Mouse (Mus musculus): ENCODE results near the gene Rybp. TPM values are rescaled to one million over a fixed set of nuclear protein-coding genes. Genes with fewer than 3 reads are reported as not detected.

The Rybp gene
- polyA plus RNA-seq, 2 experiments, result 17.2 to 59.0 TPM

GRCm38 (mm10) chr6:100186789-100187188, 100.5 kb downstream of the Rybp start:
- Histone ChIP-seq H3K4me3 (replicated peaks; ENCODE audit: low read length) (no peak overlapping the region), H3K9me3 (ENCODE audit: control insufficient read depth, low read length) (no peaks in the 10 kb centered on the region), H3K27me3 (ENCODE audit: control insufficient read depth, insufficient read depth, low read length) (no peaks in the 10 kb centered on the region), H3K27ac (replicated peaks; ENCODE audit: low read depth, low read length) (no peak overlapping the region), H3K4me2 (replicated peaks; ENCODE audit: low read depth, low read length, severe bottlenecking) (no peak overlapping the region), H3K4me1 (ENCODE audit: control insufficient read depth, insufficient read depth, low read length) (peaks cover 6% of the 10 kb centered on the region; the same call in 1 of the 2 replicates), H3K36me3 (ENCODE audit: control insufficient read depth, insufficient read depth, low read length) (no peaks in the 10 kb centered on the region), H3K9ac (ENCODE audit: low read depth, low read length, severe bottlenecking) (no peak overlapping the region)
- 60% methylated on average over 11 of the region's 11 CpGs for WGBS
- DNase-seq (ENCODE audit: low spot score), result no peak
- ATAC-seq (ENCODE audit: low FRiP score, low read depth), result no peak
- no peak for TF ChIP-seq POLR2A (IDR thresholded peaks at IDR 0.05; ENCODE audit: borderline replicate concordance, extremely low read depth, insufficient read depth, insufficient read length)

GRCm38 (mm10) chr6:100185524-100185923, 101.8 kb downstream of the Rybp start:
- Histone ChIP-seq H3K4me2 (replicated peaks; ENCODE audit: low read depth, low read length, severe bottlenecking) (no peak overlapping the region), H3K4me3 (replicated peaks; ENCODE audit: low read length) (no peak overlapping the region), H3K27me3 (ENCODE audit: control insufficient read depth, insufficient read depth, low read length) (no peaks in the 10 kb centered on the region), H3K36me3 (ENCODE audit: control insufficient read depth, insufficient read depth, low read length) (no peaks in the 10 kb centered on the region), H3K9ac (ENCODE audit: low read depth, low read length, severe bottlenecking) (no peak overlapping the region), H3K4me1 (ENCODE audit: control insufficient read depth, insufficient read depth, low read length) (peaks cover 6% of the 10 kb centered on the region; the same call in 1 of the 2 replicates), H3K9me3 (ENCODE audit: control insufficient read depth, low read length) (no peaks in the 10 kb centered on the region), H3K27ac (replicated peaks; ENCODE audit: low read depth, low read length) (no peak overlapping the region)
- DNase-seq (ENCODE audit: low spot score) (no peak), ATAC-seq (ENCODE audit: low FRiP score, low read depth) (no peak)
- 17% methylated on average over 1 of the region's 1 CpGs for WGBS
- TF ChIP-seq POLR2A (IDR thresholded peaks at IDR 0.05; ENCODE audit: borderline replicate concordance, extremely low read depth, insufficient read depth, insufficient read length), result no peak

DNA sequence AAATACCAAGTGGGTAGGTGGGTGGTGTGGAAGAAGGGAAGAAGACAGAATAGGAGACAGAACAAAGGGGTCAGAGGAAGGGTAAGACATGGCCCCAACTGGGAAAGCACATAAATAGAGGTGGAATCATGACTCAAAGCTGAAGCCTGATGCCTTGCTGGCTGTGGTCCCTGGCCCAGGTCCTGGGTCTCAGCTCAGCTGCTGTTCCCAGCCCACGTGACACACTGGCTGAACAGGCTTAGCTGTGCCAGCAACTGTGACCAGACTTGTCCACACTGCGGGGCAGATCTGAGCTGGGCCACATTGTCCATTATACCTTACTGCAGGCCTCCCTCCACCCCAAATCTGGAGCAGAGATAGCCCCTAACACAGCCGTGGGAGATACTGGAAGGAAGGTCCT, 103.9 kb downstream of the Rybp start:
- Histone ChIP-seq H3K27me3 (ENCODE audit: control insufficient read depth, insufficient read depth, low read length) (no peaks in the 10 kb centered on the region), H3K36me3 (ENCODE audit: control insufficient read depth, insufficient read depth, low read length) (no peaks in the 10 kb centered on the region), H3K4me3 (replicated peaks; ENCODE audit: low read length) (no peak overlapping the region), H3K9ac (ENCODE audit: low read depth, low read length, severe bottlenecking) (no peak overlapping the region), H3K27ac (replicated peaks; ENCODE audit: low read depth, low read length) (no peak overlapping the region), H3K4me2 (replicated peaks; ENCODE audit: low read depth, low read length, severe bottlenecking) (no peak overlapping the region), H3K4me1 (ENCODE audit: control insufficient read depth, insufficient read depth, low read length) (peaks cover 6% of the 10 kb centered on the region; the same call in 1 of the 2 replicates), H3K9me3 (ENCODE audit: control insufficient read depth, low read length) (no peaks in the 10 kb centered on the region)
- TF ChIP-seq POLR2A (IDR thresholded peaks at IDR 0.05; ENCODE audit: borderline replicate concordance, extremely low read depth, insufficient read depth, insufficient read length), result no peak
- ATAC-seq (ENCODE audit: low FRiP score, low read depth) (no peak), DNase-seq (ENCODE audit: low spot score) (no peak)
- WGBS, result 74% methylated on average over 3 of the region's 3 CpGs

DNA sequence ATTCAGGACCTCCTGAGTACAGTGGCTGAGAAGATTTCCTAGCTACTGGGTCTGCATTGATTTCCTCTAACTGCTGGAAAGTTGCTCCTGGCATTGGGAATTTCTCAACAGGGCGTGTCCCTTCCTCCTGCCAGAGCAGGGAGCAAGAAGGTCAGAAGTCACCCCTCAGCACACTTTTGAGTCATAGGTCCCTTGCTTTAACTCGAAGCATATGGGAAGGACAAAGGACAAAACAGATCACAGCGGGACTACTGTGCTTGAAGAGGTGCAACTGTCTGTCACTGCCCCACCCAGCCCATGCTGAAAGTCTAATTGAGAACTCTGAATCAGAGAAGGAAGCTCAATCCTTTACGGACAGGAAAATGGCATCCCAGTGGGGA, 106.4 kb downstream of the Rybp start:
- Histone ChIP-seq H3K36me3 (ENCODE audit: control insufficient read depth, insufficient read depth, low read length) (no peaks in the 10 kb centered on the region), H3K4me2 (replicated peaks; ENCODE audit: low read depth, low read length, severe bottlenecking) (no peak overlapping the region), H3K27me3 (ENCODE audit: control insufficient read depth, insufficient read depth, low read length) (no peaks in the 10 kb centered on the region), H3K4me1 (ENCODE audit: control insufficient read depth, insufficient read depth, low read length) (0 out of 2 replicates have a peak, but pooled peaks cover 3% of the 10 kb centered on the region), H3K9me3 (ENCODE audit: control insufficient read depth, low read length) (no peaks in the 10 kb centered on the region), H3K4me3 (replicated peaks; ENCODE audit: low read length) (no peak overlapping the region), H3K9ac (ENCODE audit: low read depth, low read length, severe bottlenecking) (no peak overlapping the region), H3K27ac (replicated peaks; ENCODE audit: low read depth, low read length) (no peak overlapping the region)
- 51% methylated on average over 4 of the region's 4 CpGs for WGBS
- ATAC-seq (ENCODE audit: low FRiP score, low read depth), result no peak
- no peak for DNase-seq (ENCODE audit: low spot score)
- no peak for TF ChIP-seq POLR2A (IDR thresholded peaks at IDR 0.05; ENCODE audit: borderline replicate concordance, extremely low read depth, insufficient read depth, insufficient read length)

DNA sequence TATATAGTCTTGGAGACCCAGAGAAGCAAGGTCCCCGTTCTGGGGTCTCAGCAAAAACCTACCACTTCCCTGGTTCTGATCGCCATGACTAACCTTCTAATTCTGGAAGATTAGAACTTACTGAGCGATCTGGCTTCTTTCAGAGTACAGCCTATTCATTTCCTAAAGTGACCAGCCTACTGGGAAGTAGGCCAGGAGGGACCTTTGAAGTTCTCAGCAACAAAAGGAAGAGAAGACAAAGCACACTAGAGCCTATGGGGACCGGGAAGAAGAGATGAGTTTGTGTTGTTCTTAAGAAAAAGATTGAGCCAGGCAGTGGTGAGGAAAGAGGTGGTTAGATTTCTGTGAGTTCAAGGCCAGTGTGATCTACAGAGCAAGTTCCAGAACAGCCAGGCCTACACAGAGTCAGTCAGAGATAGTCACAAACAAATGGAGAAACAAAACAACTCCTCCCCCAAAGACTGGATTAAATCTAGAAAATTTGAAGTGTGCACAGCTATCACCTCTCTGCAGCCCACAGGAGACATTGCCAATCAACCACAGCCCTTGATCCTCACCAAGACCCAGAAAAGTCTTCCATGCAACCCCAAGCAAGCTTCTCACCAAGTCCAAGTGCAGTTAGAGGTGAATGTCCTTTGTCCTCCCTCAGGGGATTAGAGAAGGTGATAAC, 106.9 kb downstream of the Rybp start:
- no peak overlapping the region for H3K9ac ChIP-seq (ENCODE audit: low read depth, low read length, severe bottlenecking)
- no peak for DNase-seq (ENCODE audit: low spot score)
- H3K4me2 ChIP-seq (replicated peaks; ENCODE audit: low read depth, low read length, severe bottlenecking), result no peak overlapping the region
- ATAC-seq (ENCODE audit: low FRiP score, low read depth), result no peak
- no peak overlapping the region for H3K4me3 ChIP-seq (replicated peaks; ENCODE audit: low read length)
- no peak for TF ChIP-seq POLR2A (IDR thresholded peaks at IDR 0.05; ENCODE audit: borderline replicate concordance, extremely low read depth, insufficient read depth, insufficient read length)
- H3K27me3 ChIP-seq (ENCODE audit: control insufficient read depth, insufficient read depth, low read length), result no peaks in the 10 kb centered on the region
- 80% methylated on average over 4 of the region's 4 CpGs for WGBS
- H3K27ac ChIP-seq (replicated peaks; ENCODE audit: low read depth, low read length), result no peak overlapping the region
- H3K4me1 ChIP-seq (ENCODE audit: control insufficient read depth, insufficient read depth, low read length), result 0 out of 2 replicates have a peak, but pooled peaks cover 3% of the 10 kb centered on the region
- H3K36me3 ChIP-seq (ENCODE audit: control insufficient read depth, insufficient read depth, low read length), result no peaks in the 10 kb centered on the region
- H3K9me3 ChIP-seq (ENCODE audit: control insufficient read depth, low read length), result no peaks in the 10 kb centered on the region

Measured in limb, embryonic 14.5 days (tissue).